Mouse (Mus musculus): ENCODE measurements around the gene Klk11. TPM values are rescaled to one million over a fixed set of nuclear protein-coding genes. Genes with fewer than 3 reads are reported as not detected.

The Klk11 gene
- polyA plus RNA-seq, 1 experiment from 2014 or later, result not detected

Other genes starting within 250 kb of the Klk11 start
- gene Cd33, start 230.2 kb upstream of the Klk11 start, polyA plus RNA-seq (2015; fragmentation: Nextera tagmentation; extraction: Ambion mirVana), result 3.0 and 3.6 TPM in 2 replicates
- 0.18 and 0.22 TPM in 2 replicates for gene Zfp658, start 212.3 kb upstream of the Klk11 start, polyA plus RNA-seq (2015; fragmentation: Nextera tagmentation; extraction: Ambion mirVana)
- gene Zfp719, start 195.0 kb upstream of the Klk11 start, polyA plus RNA-seq (2015; fragmentation: Nextera tagmentation; extraction: Ambion mirVana), result 2.0 and 2.2 TPM in 2 replicates
- not detected in 2 replicates for gene Zfp819, start 167.4 kb upstream of the Klk11 start, polyA plus RNA-seq (2015; fragmentation: Nextera tagmentation; extraction: Ambion mirVana)
- 0.05 TPM in 1 of 2 replicates, not detected in the other for gene Ceacam18, start 139.9 kb upstream of the Klk11 start, polyA plus RNA-seq (2015; fragmentation: Nextera tagmentation; extraction: Ambion mirVana)
- 4.2 and 5.1 TPM in 2 replicates for gene Siglece, start 114.4 kb upstream of the Klk11 start, polyA plus RNA-seq (2015; fragmentation: Nextera tagmentation; extraction: Ambion mirVana)
- 4.1 and 5.3 TPM in 2 replicates for gene Ctu1, start 102.6 kb upstream of the Klk11 start, polyA plus RNA-seq (2015; fragmentation: Nextera tagmentation; extraction: Ambion mirVana)
- not detected in 2 replicates for gene Klk14, start 84.2 kb upstream of the Klk11 start, polyA plus RNA-seq (2015; fragmentation: Nextera tagmentation; extraction: Ambion mirVana)
- gene Klk13, start 62.0 kb upstream of the Klk11 start, polyA plus RNA-seq (2015; fragmentation: Nextera tagmentation; extraction: Ambion mirVana), result not detected in 2 replicates
- gene Klk12, start 5.7 kb upstream of the Klk11 start, polyA plus RNA-seq (2015; fragmentation: Nextera tagmentation; extraction: Ambion mirVana), result not detected in 2 replicates
- 0.06 and 0.10 TPM in 2 replicates for gene Klk10, start 6.4 kb downstream of the Klk11 start, polyA plus RNA-seq (2015; fragmentation: Nextera tagmentation; extraction: Ambion mirVana)
- not detected in 2 replicates for gene Klk9, start 17.3 kb downstream of the Klk11 start, polyA plus RNA-seq (2015; fragmentation: Nextera tagmentation; extraction: Ambion mirVana)
- gene Klk8, start 23.0 kb downstream of the Klk11 start, polyA plus RNA-seq (2015; fragmentation: Nextera tagmentation; extraction: Ambion mirVana), result 5.1 and 5.4 TPM in 2 replicates
- not detected in 2 replicates for gene Klk7, start 36.7 kb downstream of the Klk11 start, polyA plus RNA-seq (2015; fragmentation: Nextera tagmentation; extraction: Ambion mirVana)
- not detected in 2 replicates for gene Klk6, start 49.9 kb downstream of the Klk11 start, polyA plus RNA-seq (2015; fragmentation: Nextera tagmentation; extraction: Ambion mirVana)
- not detected in 2 replicates for gene Klk5, start 67.4 kb downstream of the Klk11 start, polyA plus RNA-seq (2015; fragmentation: Nextera tagmentation; extraction: Ambion mirVana)
- gene Klk4, start 106.6 kb downstream of the Klk11 start, polyA plus RNA-seq (2015; fragmentation: Nextera tagmentation; extraction: Ambion mirVana), result not detected in 2 replicates
- not detected in 2 replicates for gene Klk15, start 159.1 kb downstream of the Klk11 start, polyA plus RNA-seq (2015; fragmentation: Nextera tagmentation; extraction: Ambion mirVana)
- not detected in 2 replicates for gene Klk1b8, start 176.1 kb downstream of the Klk11 start, polyA plus RNA-seq (2015; fragmentation: Nextera tagmentation; extraction: Ambion mirVana)
- not detected in 2 replicates for gene Klk1b1, start 192.1 kb downstream of the Klk11 start, polyA plus RNA-seq (2015; fragmentation: Nextera tagmentation; extraction: Ambion mirVana)
- gene Klk1b9, start 201.5 kb downstream of the Klk11 start, polyA plus RNA-seq (2015; fragmentation: Nextera tagmentation; extraction: Ambion mirVana), result not detected in 2 replicates
- not detected in 2 replicates for gene Klk1b11, start 221.3 kb downstream of the Klk11 start, polyA plus RNA-seq (2015; fragmentation: Nextera tagmentation; extraction: Ambion mirVana)
- gene Klk1b26, start 237.6 kb downstream of the Klk11 start, polyA plus RNA-seq (2015; fragmentation: Nextera tagmentation; extraction: Ambion mirVana), result 0.12 and 0.14 TPM in 2 replicates

All from liver, embryonic 15.5 days (tissue).